Mouse (Mus musculus): ENCODE measurements around the gene Thsd4.

Thsd4 gene

DNA sequence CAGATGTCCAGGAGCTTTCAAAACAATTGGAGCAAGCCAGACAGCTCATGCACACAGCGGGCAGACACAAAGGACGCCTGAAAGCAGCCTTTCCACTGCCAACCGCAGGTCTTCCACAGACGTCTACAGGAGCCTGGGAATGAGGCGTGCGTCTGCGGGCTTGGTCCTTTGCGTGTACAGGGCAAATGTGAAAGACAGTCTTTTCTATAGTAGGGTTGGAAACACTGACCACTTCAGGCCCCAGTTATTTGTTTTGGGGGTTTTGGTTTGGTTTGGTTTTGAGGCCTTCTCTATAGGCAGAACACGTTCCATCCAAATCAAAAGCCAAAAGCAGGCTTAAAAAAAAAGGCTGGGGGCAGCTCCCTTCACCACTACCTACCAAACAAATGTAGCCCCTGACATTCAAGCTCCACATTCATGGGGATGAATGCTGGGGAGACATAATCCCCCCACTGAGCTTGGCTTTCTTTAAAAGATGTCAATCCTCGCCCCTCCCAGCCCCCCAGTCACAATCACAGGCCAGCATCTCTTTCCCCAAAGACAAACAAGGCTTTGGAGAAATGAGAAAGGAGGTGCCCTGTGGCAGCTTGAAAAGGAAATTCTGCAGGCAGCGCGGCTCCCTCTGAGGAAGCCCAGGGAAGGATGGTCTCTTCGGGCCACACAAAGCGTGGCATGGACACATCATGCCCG, 255.1 kb downstream of the Thsd4 start:
- no peak for DNase-seq (ENCODE audit: low read depth, low spot score)

GRCm38 (mm10) chr9:60264586-60265325, 257.1 kb downstream of the Thsd4 start:
- DNase-seq (ENCODE audit: low read depth, low spot score) = no peak

DNA sequence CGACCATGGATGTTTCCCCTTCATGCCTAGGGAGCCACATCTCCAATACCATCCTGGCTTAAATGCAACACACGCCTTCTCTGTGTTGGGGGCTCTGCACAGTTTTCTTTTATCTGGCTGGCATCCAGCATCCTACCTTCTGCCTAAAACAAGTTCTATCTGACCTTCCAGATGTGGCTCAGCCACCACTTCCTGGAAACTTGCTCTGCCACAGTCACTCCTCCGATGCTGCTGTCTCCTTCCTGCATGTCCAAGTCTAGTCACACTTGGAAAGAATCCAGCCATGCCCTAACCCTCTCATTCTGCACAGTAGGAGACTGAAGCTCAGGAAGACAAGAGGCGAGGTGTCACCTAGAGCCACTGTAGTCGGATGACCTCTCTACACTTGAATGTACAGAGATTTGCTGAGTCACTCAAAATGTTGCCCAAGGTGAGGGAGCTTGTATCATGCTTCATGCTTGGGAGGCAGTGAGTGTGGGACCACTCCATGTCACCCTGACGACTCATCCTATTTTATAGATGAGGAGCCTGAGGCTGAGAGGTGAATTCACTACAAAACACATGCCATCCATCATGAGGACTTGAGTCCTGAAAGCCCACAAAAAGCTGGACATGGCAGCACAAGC, 259.2 kb downstream of the Thsd4 start:
- no peak for DNase-seq (ENCODE audit: low read depth, low spot score)

DNA sequence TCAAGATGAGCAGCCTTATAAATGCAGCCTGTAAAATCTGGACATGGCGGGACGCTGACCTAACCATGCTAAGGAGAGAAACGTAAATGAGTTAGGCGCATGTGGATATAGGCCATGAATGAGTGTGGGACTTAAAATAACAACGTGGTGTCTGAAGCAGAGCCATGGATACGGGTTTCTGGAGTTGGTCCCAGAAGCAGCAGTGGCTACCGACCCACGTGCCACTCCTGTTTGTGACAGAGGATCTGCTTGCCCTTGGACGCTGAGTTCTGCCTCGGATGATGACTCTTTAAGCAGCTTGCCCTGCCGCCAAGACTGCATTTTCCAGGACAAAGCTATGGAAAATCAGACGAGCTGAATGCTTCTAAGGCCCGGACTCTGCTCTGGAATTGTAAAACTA, 262.2 kb downstream of the Thsd4 start:
- no peak for DNase-seq (ENCODE audit: low read depth, low spot score)

DNA sequence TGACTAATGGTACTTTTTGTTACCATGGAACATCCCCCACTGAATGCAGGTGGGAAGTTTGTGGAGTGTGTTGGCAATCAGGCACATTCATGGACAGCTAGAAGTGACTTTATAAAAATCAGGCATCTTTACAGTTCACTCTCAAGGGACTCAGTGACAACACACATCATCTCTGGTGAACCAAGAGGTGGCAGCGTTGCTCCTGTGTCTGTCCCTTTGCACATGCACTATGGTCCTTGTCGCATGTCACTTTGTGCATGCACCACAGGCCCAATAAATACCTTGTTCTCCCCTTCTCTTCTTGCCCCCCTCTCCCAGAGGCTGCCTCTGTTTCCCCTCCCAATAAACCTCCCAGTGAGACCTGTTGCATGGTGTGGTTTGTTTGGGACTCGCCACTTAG, 270.1 kb downstream of the Thsd4 start:
- no peak for DNase-seq (ENCODE audit: low read depth, low spot score)

DNA sequence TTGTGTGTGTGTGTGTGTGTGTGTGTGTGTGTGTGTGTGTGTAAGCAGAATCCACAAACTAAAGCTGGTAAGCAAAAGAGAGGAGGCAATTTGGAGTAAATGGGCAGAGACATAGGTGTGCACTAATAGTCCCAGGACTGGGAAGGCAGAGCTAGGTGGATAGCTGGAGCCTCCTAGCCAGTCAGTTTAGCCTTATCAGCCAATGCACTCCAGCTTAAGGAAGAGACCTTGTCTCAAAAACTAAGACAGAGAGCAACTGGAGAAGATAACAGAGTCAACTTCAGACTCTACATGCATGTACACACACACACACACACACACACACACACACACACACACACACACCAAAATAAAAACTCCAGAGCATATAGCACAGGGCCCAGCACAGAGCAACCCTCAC, 271.4 kb downstream of the Thsd4 start:
- no peak for DNase-seq (ENCODE audit: low read depth, low spot score)

DNA sequence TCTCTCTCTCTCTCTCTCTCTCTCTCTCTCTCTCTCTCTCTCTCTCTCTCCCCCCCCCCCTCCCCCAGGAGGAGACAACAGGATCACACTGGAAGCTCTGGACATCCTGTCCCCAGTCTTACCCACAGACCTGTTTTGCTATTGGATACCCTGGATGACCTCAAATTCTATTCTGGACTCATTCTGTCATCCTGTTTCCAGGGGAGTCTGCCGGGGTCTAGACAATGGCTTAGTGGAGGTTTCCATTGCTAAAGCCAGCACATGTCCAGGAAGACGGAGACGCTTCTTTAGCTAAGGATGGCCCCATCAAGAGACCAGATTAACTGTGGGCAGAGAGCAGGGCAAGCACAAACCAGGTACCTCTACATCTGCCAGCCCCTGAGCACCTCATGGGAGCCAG, 273.8 kb downstream of the Thsd4 start:
- no peak for DNase-seq (ENCODE audit: low read depth, low spot score)

DNA sequence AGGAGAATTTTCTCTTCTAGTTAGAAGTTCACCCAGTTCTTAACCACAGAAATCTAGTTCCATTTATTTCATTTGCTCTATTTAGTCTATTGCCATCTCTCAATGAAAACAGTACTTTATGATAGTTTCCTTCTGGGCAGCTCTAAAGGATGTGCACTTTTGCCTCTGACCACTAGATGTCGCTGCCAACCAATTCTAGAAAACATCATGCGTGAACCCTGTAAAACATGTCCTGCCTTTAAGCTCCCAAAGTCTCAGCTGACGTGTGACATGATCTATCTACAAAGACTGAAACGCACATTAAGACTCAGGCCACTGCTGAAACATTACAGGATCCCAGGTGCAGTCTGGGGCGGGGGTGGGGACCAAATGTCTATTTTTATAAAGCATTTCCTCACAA, 276.9 kb downstream of the Thsd4 start:
- peak; percentile 58 for DNase-seq (ENCODE audit: low read depth, low spot score)

DNA sequence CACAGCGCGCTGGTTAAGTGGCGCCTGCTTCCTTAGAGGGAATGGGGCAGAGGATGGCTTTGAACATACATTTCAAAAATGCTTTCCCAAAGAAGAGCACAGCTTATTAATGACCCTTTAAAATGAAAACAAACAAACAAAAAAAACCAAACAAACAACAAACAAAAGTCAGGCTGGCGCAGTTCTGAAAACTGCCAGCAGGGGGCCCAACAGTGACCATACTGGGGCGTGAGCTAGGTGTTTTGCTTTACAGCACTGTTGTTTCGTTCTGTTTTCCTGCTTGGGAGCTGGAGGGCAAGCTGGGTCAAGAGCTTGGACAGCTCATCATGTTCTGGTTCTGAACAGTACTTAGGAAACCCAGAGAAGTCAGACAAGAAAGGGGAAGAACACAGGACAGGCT, 278.3 kb downstream of the Thsd4 start:
- no peak for DNase-seq (ENCODE audit: low read depth, low spot score)

DNA sequence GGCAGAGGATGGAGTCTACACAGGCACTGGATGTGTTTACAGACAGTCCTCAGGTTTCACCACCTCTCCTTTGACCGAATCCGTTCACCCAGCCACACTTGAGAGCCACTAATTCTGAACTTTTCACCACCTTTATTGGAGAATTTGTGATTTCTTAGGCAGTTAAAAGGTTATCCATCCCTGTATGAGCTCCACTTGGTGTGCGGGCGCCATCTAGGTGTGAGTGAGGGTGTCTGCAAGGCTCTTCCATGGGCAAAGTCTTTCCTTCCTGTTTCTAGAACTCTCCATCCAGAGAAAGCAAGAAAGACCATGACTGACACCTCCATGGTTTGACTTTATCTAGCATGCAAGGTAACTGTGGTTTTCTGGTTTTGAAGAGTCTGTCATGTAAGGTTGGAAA, 284.2 kb downstream of the Thsd4 start:
- DNase-seq (ENCODE audit: low read depth, low spot score) = peak; percentile 30

- no peak for DNase-seq (ENCODE audit: low read depth, low spot score)
These were observed 285.7 kb downstream of the Thsd4 start for GRCm38 (mm10) chr9:60236155-60236554.

DNA sequence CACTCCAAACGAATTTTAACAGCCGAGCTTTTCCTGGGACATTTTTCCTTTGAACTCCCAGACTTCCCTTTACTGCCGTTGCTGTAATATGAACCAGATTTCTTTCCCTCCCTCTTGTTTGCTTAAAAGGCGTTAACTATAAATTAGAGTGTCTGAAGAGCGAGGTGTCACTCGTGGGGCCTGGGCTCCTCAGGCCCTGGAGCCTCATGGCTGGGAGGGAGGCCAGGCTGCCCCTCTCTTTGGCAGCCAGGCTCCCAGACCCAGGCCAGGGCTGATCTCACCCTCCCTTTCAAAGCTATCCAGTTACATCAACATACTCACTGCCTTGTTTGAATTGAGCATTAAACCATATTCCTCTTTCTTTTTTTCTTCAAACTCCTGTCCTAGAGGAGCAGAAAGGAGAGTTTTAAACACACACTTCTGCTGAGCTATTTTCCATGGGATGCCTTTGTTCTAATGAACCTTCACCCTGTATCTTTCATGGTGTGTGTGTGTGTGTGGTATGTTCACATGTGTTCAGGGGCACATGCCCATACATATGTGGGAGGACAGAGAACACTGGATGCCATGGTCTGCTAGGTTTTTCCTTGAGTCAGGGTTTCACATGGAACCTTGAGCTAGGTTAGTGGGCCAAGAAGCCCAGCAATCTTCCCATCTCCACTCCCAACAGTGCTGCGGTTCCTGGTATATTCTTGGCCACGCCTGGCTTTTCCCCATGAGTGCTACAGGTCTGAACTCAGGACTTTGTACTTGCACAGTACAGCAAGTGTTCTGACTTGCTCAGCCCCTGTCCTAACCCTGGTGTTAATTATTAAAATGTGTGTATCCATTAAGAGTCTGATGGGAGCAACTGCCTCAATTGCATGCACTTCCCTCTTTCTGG, 287.4 kb downstream of the Thsd4 start:
- DNase-seq (ENCODE audit: low read depth, low spot score) = peak; percentile 34

GRCm38 (mm10) chr9:60231981-60232881, 289.6 kb downstream of the Thsd4 start:
- no peak for DNase-seq (ENCODE audit: low read depth, low spot score)

DNA sequence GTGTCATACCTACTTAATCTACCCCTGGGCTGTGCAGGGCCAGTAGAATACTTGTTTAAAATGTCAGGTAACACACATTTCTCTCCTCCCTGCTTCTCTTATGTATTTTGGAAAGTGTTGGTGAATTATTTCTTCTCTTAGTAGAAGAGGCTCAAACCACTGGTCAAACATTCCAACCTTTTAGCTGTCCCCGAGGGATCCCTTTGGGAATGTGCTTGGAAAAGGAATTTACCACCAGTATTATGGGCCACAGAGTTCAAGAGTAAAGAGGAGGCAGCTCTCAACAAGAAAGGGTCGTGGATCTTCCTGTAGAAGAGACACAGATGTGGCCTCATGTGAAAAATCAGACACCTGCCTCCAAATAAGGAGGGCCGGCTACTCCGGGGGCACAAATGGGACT, 292.4 kb downstream of the Thsd4 start:
- no peak for DNase-seq (ENCODE audit: low read depth, low spot score)

GRCm38 (mm10) chr9:60227727-60228126, 294.1 kb downstream of the Thsd4 start:
- DNase-seq (ENCODE audit: low read depth, low spot score) = no peak

- DNase-seq (ENCODE audit: low read depth, low spot score) = no peak
These were observed 295.2 kb downstream of the Thsd4 start for GRCm38 (mm10) chr9:60226679-60227078.

DNA sequence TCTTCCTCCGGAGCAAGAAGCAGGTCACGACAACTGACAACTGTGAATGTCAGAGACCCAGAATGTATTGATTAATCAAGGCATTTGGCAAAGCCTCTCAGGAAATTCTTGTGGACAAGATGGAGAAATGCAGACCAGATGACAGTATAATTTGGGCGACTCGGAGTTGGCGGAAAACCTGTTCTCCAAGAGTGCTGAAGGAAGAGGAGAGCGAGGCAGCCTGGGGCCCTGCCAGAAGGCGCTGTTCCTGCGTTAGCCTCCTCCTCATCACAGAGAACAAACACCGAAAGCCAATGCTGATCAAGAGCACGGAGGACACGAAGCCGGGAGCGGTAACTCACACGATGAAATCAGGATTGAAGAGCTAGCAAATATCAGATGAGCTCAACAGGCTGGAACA, 295.7 kb downstream of the Thsd4 start:
- no peak for DNase-seq (ENCODE audit: low read depth, low spot score)

DNA sequence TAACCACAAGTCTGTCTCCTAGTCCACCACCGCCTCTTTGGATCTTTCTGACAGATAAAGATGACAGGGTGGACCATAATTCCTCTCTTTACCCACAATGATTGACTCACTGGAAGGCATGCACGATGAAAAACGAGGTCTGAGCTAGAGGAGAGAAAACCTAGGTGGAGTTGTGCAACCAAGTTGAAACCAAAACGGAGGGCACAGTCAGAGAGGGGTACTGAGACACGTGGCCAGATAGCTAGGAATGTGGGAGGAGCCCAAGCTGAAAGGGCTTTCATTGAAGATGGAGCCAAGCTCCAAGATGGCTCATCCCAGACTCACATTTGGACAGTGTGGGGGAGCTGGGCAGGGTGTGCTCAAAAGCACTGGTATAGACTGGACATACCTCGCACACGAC, 296.4 kb downstream of the Thsd4 start:
- no peak for DNase-seq (ENCODE audit: low read depth, low spot score)

- no peak for DNase-seq (ENCODE audit: low read depth, low spot score)
These were observed 297.7 kb downstream of the Thsd4 start for GRCm38 (mm10) chr9:60224039-60224695.

GRCm38 (mm10) chr9:60220431-60220830, 301.4 kb downstream of the Thsd4 start:
- DNase-seq (ENCODE audit: low read depth, low spot score) = no peak
